Mouse (Mus musculus) hindbrain, embryonic 11.5 days (tissue): ENCODE data around the gene Pth2r. TPM values are rescaled to one million over a fixed set of nuclear protein-coding genes. Genes with fewer than 3 reads are reported as not detected.

Experiments
- ATAC-seq: fragments of 200-750 bp; cut with Nextera tagmentation; 2 replicates; pipeline ENCODE4 v1.8.0; 2017; ENCODE audit warnings: mild to moderate bottlenecking, moderate TSS enrichment, moderate library complexity; ENCODE audit not compliant: low FRiP score
- DNase-seq: peaks from one replicate; pipeline ENCODE4 v3.0.0-alpha.2; 2015; ENCODE audit warnings: low spot score
- H3K27ac ChIP-seq: fragments of 300-500 bp; sonication (generic); 2 replicates; pipeline ENCODE4 v1.5.1; 2014; ENCODE audit warnings: mild to moderate bottlenecking, low read depth, low read length
- H3K27me3 ChIP-seq: fragments of 300-500 bp; sonication (generic); 2 replicates; pipeline ENCODE4 v1.6.1; 2014; ENCODE audit warnings: mild to moderate bottlenecking, low read length, moderate library complexity, mixed read lengths; ENCODE audit not compliant: control insufficient read depth, insufficient read depth
- H3K36me3 ChIP-seq: fragments of 300-500 bp; sonication (generic); 2 replicates; pipeline ENCODE4 v1.6.1; 2014; ENCODE audit warnings: mild to moderate bottlenecking, low read length, moderate library complexity, mixed read lengths; ENCODE audit not compliant: control insufficient read depth, insufficient read depth
- H3K4me1 ChIP-seq: fragments of 300-500 bp; sonication (generic); replicated peaks from 2 replicates; pipeline ENCODE4 v1.6.1; 2014; ENCODE audit warnings: low read length, mixed read lengths; ENCODE audit not compliant: control insufficient read depth, insufficient read depth
- H3K4me2 ChIP-seq: fragments of 300-500 bp; sonication (generic); replicated peaks from 2 replicates; pipeline ENCODE4 v1.6.1; 2014; ENCODE audit warnings: mild to moderate bottlenecking, low read depth, low read length
- H3K4me3 ChIP-seq: fragments of 300-500 bp; sonication (generic); 2 replicates; pipeline ENCODE4 v1.5.1; 2014; ENCODE audit warnings: low read depth, low read length
- H3K9ac ChIP-seq: fragments of 300-500 bp; sonication (generic); 2 replicates; pipeline ENCODE4 v1.6.1; 2014; ENCODE audit warnings: low read depth, low read length
- H3K9me3 ChIP-seq: fragments of 300-500 bp; sonication (generic); 2 replicates; pipeline ENCODE4 v1.6.1; 2016; ENCODE audit warnings: low read length; ENCODE audit not compliant: control insufficient read depth
- WGBS: fragments of 180-500 bp; shearing (Covaris S2); extraction: QIAGEN DNeasy Blood & Tissue Kit; methylation state at CpG from one replicate; pipeline ENCODE4 v1.1.7; 2014; 5-methylcytosine and 5-hydroxymethylcytosine counted together
- polyA plus RNA-seq: library from polyadenylated mRNA; unstranded; fragments of >200 nt; fragmentation: Nextera tagmentation; extraction: Ambion mirVana; gene quantifications from 2 replicates; pipeline ENCODE4 v1.2.1, GENCODE M21; 2014

The Pth2r gene
- polyA plus RNA-seq, 1 experiment from 2014 or later = 0.34 TPM

DNA sequence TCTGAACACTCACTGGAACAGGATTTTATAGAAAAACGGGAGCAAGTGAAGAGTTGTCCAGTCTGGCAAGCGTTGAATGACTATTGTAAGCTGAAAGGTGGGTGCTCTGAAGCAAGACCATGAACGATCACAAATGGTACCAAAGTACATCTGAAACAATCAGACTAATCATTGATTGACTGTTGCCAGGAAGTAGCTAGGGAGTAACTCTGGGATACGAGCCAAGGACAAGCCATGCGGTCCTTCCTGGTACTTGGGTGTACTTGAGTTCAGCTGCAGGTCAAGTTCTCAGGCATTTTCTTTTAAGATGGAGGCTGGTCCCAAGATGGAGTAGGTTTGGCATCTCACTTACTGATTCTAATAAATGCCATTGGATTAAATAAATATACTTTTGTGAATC lies 125.6 kb downstream of the Pth2r start:
- H3K27me3 ChIP-seq = no peaks in the 10 kb centered on the region
- H3K4me2 ChIP-seq = no peak overlapping the region
- H3K36me3 ChIP-seq = no peaks in the 10 kb centered on the region
- no peak overlapping the region for H3K9ac ChIP-seq
- DNase-seq (no peak), ATAC-seq (no peak)
- no peaks in the 10 kb centered on the region for H3K4me1 ChIP-seq
- H3K27ac ChIP-seq = no peak overlapping the region
- H3K9me3 ChIP-seq = no peaks in the 10 kb centered on the region
- WGBS = 88% methylated on average over 5 of the region's 5 CpGs
- no peak overlapping the region for H3K4me3 ChIP-seq

DNA sequence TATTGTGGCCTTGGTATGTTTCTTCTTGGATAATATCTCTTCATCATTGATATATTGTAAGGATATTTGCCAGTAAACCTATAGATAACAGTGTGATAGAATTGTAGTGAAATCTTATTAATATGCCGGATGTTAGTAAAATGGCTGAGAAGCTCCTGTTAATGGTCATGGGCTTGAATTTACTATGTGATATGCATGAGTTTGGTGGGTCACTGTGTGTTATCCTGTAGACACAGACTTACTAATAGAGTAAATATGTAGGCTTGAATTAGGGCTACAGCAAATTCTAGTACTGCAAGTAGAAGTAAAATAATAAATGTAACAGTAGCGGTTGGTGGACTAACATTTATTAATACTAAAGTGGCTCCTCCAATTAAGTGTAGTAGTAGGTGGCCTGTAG lies 139.1 kb downstream of the Pth2r start:
- Histone ChIP-seq H3K9me3 (no peaks in the 10 kb centered on the region), H3K27me3 (no peaks in the 10 kb centered on the region), H3K4me2 (no peak overlapping the region), H3K4me3 (no peak overlapping the region), H3K4me1 (no peaks in the 10 kb centered on the region), H3K36me3 (no peaks in the 10 kb centered on the region), H3K27ac (no peak overlapping the region), H3K9ac (no peak overlapping the region)
- no peak for DNase-seq
- 99% methylated on average over 2 of the region's 2 CpGs for WGBS
- ATAC-seq = no peak

DNA sequence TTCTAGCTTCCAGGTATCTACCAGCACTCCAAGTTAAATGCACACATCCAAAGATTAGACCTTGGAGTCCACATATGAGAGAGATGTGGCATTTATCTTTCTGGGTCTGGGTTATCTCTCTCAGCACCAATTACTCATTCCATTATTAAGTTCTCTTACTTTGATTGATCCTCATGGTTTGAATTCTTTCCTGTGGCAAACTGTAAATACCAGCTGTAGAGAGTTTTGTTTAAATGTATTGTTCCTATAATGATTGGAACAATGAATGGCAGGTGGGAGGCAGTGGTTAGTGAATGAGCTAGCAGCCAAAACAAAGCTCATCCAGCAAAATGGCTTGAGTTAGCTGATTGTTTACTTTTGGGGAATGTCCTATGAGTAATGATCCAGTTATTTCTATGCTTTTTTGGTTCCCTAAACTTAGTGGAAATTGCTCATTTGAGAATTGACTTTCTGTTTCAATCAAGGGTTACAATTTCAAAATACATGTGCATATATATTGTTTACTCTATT lies 140.7 kb downstream of the Pth2r start:
- no peak for DNase-seq
- H3K4me3 ChIP-seq = no peak overlapping the region
- no peaks in the 10 kb centered on the region for H3K9me3 ChIP-seq
- ATAC-seq = no peak
- no peaks in the 10 kb centered on the region for H3K4me1 ChIP-seq
- no peak overlapping the region for H3K4me2 ChIP-seq
- no peak overlapping the region for H3K9ac ChIP-seq
- H3K36me3 ChIP-seq = no peaks in the 10 kb centered on the region
- H3K27ac ChIP-seq = no peak overlapping the region
- no peaks in the 10 kb centered on the region for H3K27me3 ChIP-seq

Other genes with a start within 250 kb of the Pth2r start
- 0.36 and 0.68 TPM in 2 replicates for gene Akr1cl, start 249.3 kb upstream of the Pth2r start, polyA plus RNA-seq
- gene Cryge, start 230.9 kb upstream of the Pth2r start, polyA plus RNA-seq = 0.33 TPM in 1 of 2 replicates, not detected in the other
- gene Crygd, start 218.6 kb upstream of the Pth2r start, polyA plus RNA-seq = not detected in 2 replicates
- not detected in 2 replicates for gene Crygc, start 208.4 kb upstream of the Pth2r start, polyA plus RNA-seq
- gene Crygb, start 199.8 kb upstream of the Pth2r start, polyA plus RNA-seq = not detected in 2 replicates
- not detected in 2 replicates for gene Cryga, start 178.7 kb upstream of the Pth2r start, polyA plus RNA-seq
- not detected in 2 replicates for gene Gm28845, start 162.5 kb upstream of the Pth2r start, polyA plus RNA-seq
- 0.22 TPM in 1 of 2 replicates, not detected in the other for gene D630023F18Rik, start 158.8 kb upstream of the Pth2r start, polyA plus RNA-seq
- 436 and 480 TPM in 2 replicates for gene Idh1, start 95.6 kb upstream of the Pth2r start, polyA plus RNA-seq
- gene Pikfyve, start 95.4 kb upstream of the Pth2r start, polyA plus RNA-seq = 23.9 and 29.0 TPM in 2 replicates